Mouse (Mus musculus) hindbrain, postnatal 0 days (tissue): Measurements from ENCODE around the gene Rnf34. TPM values are rescaled to one million over a fixed set of nuclear protein-coding genes. Genes with fewer than 3 reads are reported as not detected.

Experiments
- ATAC-seq: fragments of 200-750 bp; cut with Nextera tagmentation; 2 replicates; pipeline ENCODE4 v1.8.0; 2017; ENCODE audit warnings: mild to moderate bottlenecking, moderate TSS enrichment, moderate library complexity
- DNase-seq: peaks from one replicate; pipeline ENCODE4 v3.0.0-alpha.2; 2015; ENCODE audit warnings: low spot score
- H3K27ac ChIP-seq: fragments of 300-500 bp; sonication (generic); 2 replicates; pipeline ENCODE4 v1.5.1; 2014; ENCODE audit warnings: mild to moderate bottlenecking
- H3K27me3 ChIP-seq: fragments of 300-500 bp; sonication (generic); 2 replicates; pipeline ENCODE4 v1.6.1; 2014; ENCODE audit warnings: low read length, mixed read lengths; ENCODE audit not compliant: insufficient read depth
- H3K36me3 ChIP-seq: fragments of 300-500 bp; sonication (generic); 2 replicates; pipeline ENCODE4 v1.6.1; 2014; ENCODE audit warnings: low read length, mixed read lengths; ENCODE audit not compliant: insufficient read depth
- H3K4me1 ChIP-seq: fragments of 300-500 bp; sonication (generic); 2 replicates; pipeline ENCODE4 v1.6.1; 2014; ENCODE audit warnings: antibody characterized with exemption, low read length, mixed read lengths; ENCODE audit not compliant: insufficient read depth
- H3K4me2 ChIP-seq: fragments of 300-500 bp; sonication (generic); 2 replicates; pipeline ENCODE4 v1.6.1; 2014; ENCODE audit warnings: low read depth, mild to moderate bottlenecking, low read length, moderate library complexity, mixed read lengths
- H3K4me3 ChIP-seq: fragments of 300-500 bp; sonication (generic); 2 replicates; pipeline ENCODE4 v1.5.1; 2014; ENCODE audit warnings: low read length
- H3K9ac ChIP-seq: fragments of 300-500 bp; sonication (generic); replicated peaks from 2 replicates; pipeline ENCODE4 v1.6.1; 2014; ENCODE audit warnings: mild to moderate bottlenecking, low read length, moderate library complexity, mixed read lengths
- H3K9me3 ChIP-seq: fragments of 300-500 bp; sonication (generic); 2 replicates; pipeline ENCODE4 v1.6.1; 2016; ENCODE audit warnings: low read length, mixed read lengths
- CTCF ChIP-seq: IDR thresholded peaks from 2 replicates; pipeline ENCODE4 v1.5.1; 2016; ENCODE audit warnings: antibody characterized with exemption, control low read depth, low read depth
- WGBS: fragments of 180-500 bp; shearing (Covaris S2); extraction: QIAGEN DNeasy Blood & Tissue Kit; methylation state at CpG from one replicate; pipeline ENCODE4 v1.1.7; 2014; 5-methylcytosine and 5-hydroxymethylcytosine counted together
- polyA plus RNA-seq: library from polyadenylated mRNA; unstranded; fragments of >200 nt; fragmentation: Nextera tagmentation; extraction: Ambion mirVana; gene quantifications from 2 replicates; pipeline ENCODE4 v1.2.1, GENCODE M21; 2015
- total RNA-seq: library from RNA; depleted of rRNA; stranded (reverse); fragments of >200 nt; gene quantifications from 2 replicates; pipeline ENCODE4 v1.2.3, GENCODE M21; 2014

Gene Rnf34
- total and polyA plus RNA-seq, 2 experiments from 2014 or later, result 23.8 to 46.2 TPM

GRCm38 (mm10) chr5:122903165-122903564 is 53.3 kb downstream of the Rnf34 start:
- no peak overlapping the region for H3K4me2 ChIP-seq
- H3K27me3 ChIP-seq, result no peaks in the 10 kb centered on the region
- no peak for TF ChIP-seq CTCF
- H3K36me3 ChIP-seq, result no peaks in the 10 kb centered on the region
- H3K9ac ChIP-seq, result no peak overlapping the region
- no peak overlapping the region for H3K27ac ChIP-seq
- H3K4me1 ChIP-seq, result peaks cover 8% of the 10 kb centered on the region; the same call in 1 of the 2 replicates
- 83% methylated on average over 5 of the region's 5 CpGs for WGBS
- DNase-seq (no peak), ATAC-seq (no peak)
- no peaks in the 10 kb centered on the region for H3K9me3 ChIP-seq
- no peak overlapping the region for H3K4me3 ChIP-seq

- no peaks in the 10 kb centered on the region for H3K36me3 ChIP-seq
- no peak overlapping the region for H3K9ac ChIP-seq
- H3K4me3 ChIP-seq, result no peak overlapping the region
- DNase-seq (no peak), ATAC-seq (no peak)
- no peaks in the 10 kb centered on the region for H3K9me3 ChIP-seq
- TF ChIP-seq CTCF, result no peak
- H3K4me1 ChIP-seq, result no peaks in the 10 kb centered on the region
- H3K4me2 ChIP-seq, result no peak overlapping the region
- H3K27me3 ChIP-seq, result no peaks in the 10 kb centered on the region
- 91% methylated on average over 1 of the region's 1 CpGs for WGBS
- no peak overlapping the region for H3K27ac ChIP-seq
Measured at GRCm38 (mm10) chr5:122907182-122907581, 57.3 kb downstream of the Rnf34 start.

- peak; percentile 40 for TF ChIP-seq CTCF
- WGBS, result 97% methylated on average over 2 of the region's 2 CpGs
- no peak overlapping the region for H3K27ac ChIP-seq
Measured at GRCm38 (mm10) chr5:122908001-122908400, 58.2 kb downstream of the Rnf34 start.

GRCm38 (mm10) chr5:122909481-122909880 is 59.6 kb downstream of the Rnf34 start:
- H3K36me3 ChIP-seq, result no peaks in the 10 kb centered on the region
- TF ChIP-seq CTCF, result no peak

More at GRCm38 (mm10) chr5:122908001-122908400, 58.2 kb downstream of the Rnf34 start:
- no peak overlapping the region for H3K4me2 ChIP-seq
- DNase-seq (no peak), ATAC-seq (no peak)
- no peaks in the 10 kb centered on the region for H3K36me3 ChIP-seq
- H3K9me3 ChIP-seq, result no peaks in the 10 kb centered on the region
- H3K4me1 ChIP-seq, result no peaks in the 10 kb centered on the region
- H3K4me3 ChIP-seq, result no peak overlapping the region
- H3K27me3 ChIP-seq, result no peaks in the 10 kb centered on the region
- H3K9ac ChIP-seq, result no peak overlapping the region

GRCm38 (mm10) chr5:122912863-122913262 is 63.0 kb downstream of the Rnf34 start:
- DNase-seq (no peak), ATAC-seq (no peak)
- TF ChIP-seq CTCF, result peak; percentile 23
- Histone ChIP-seq H3K36me3 (no peaks in the 10 kb centered on the region), H3K27ac (no peak overlapping the region), H3K4me1 (no peaks in the 10 kb centered on the region), H3K9ac (no peak overlapping the region), H3K4me2 (no peak overlapping the region), H3K27me3 (no peaks in the 10 kb centered on the region), H3K9me3 (no peaks in the 10 kb centered on the region), H3K4me3 (no peak overlapping the region)
- 91% methylated on average over 4 of the region's 4 CpGs for WGBS

More at GRCm38 (mm10) chr5:122909481-122909880, 59.6 kb downstream of the Rnf34 start:
- no peak overlapping the region for H3K4me2 ChIP-seq
- H3K27ac ChIP-seq, result no peak overlapping the region
- no peaks in the 10 kb centered on the region for H3K4me1 ChIP-seq
- WGBS, result 77% methylated on average over 18 of the region's 18 CpGs
- DNase-seq (no peak), ATAC-seq (no peak)
- H3K9ac ChIP-seq, result no peak overlapping the region
- H3K9me3 ChIP-seq, result no peaks in the 10 kb centered on the region
- H3K27me3 ChIP-seq, result no peaks in the 10 kb centered on the region
- H3K4me3 ChIP-seq, result no peak overlapping the region

- H3K9ac ChIP-seq, result no peak overlapping the region
- TF ChIP-seq CTCF, result no peak
- no peaks in the 10 kb centered on the region for H3K9me3 ChIP-seq
- no peaks in the 10 kb centered on the region for H3K36me3 ChIP-seq
- H3K4me2 ChIP-seq, result no peak overlapping the region
- no peak overlapping the region for H3K4me3 ChIP-seq
- H3K4me1 ChIP-seq, result no peaks in the 10 kb centered on the region
- 94% methylated on average over 6 of the region's 6 CpGs for WGBS
- no peaks in the 10 kb centered on the region for H3K27me3 ChIP-seq
- no peak overlapping the region for H3K27ac ChIP-seq
- DNase-seq (no peak), ATAC-seq (no peak)
Measured at GRCm38 (mm10) chr5:122916147-122916546, 66.3 kb downstream of the Rnf34 start.

GRCm38 (mm10) chr5:122917982-122918711 is 68.3 kb downstream of the Rnf34 start:
- Histone ChIP-seq H3K4me3 (no peak overlapping the region), H3K9me3 (no peaks in the 10 kb centered on the region), H3K27ac (no peak overlapping the region), H3K36me3 (no peaks in the 10 kb centered on the region), H3K9ac (no peak overlapping the region), H3K4me1 (no peaks in the 10 kb centered on the region), H3K4me2 (no peak overlapping the region), H3K27me3 (no peaks in the 10 kb centered on the region)
- WGBS, result 70% methylated on average over 7 of the region's 7 CpGs
- DNase-seq, result no peak
- ATAC-seq, result no peak
- no peak for TF ChIP-seq CTCF
